Mouse (Mus musculus) heart, embryonic 15.5 days (tissue): ENCODE data around the gene Chst14. TPM values are rescaled to one million over a fixed set of nuclear protein-coding genes. Genes with fewer than 3 reads are reported as not detected.

Experiments
- ATAC-seq: fragments of 200-750 bp; cut with Nextera tagmentation; replicated peaks from 2 replicates; pipeline ENCODE4 v1.8.0; 2017; ENCODE audit warnings: low read depth, moderate TSS enrichment; ENCODE audit not compliant: insufficient number of reproducible peaks, insufficient read depth, low FRiP score
- H3K27ac ChIP-seq: fragments of 300-500 bp; sonication (generic); 2 replicates; pipeline ENCODE4 v1.5.1; 2015; ENCODE audit warnings: mild to moderate bottlenecking, inconsistent platforms
- H3K27me3 ChIP-seq: fragments of 300-500 bp; sonication (generic); 2 replicates; pipeline ENCODE4 v1.6.1; 2015; ENCODE audit warnings: inconsistent platforms
- H3K36me3 ChIP-seq: fragments of 300-500 bp; sonication (generic); 2 replicates; pipeline ENCODE4 v1.6.1; 2015; ENCODE audit warnings: mild to moderate bottlenecking, inconsistent platforms
- H3K4me1 ChIP-seq: fragments of 300-500 bp; sonication (generic); replicated peaks from 2 replicates; pipeline ENCODE4 v1.6.1; 2015; ENCODE audit warnings: inconsistent platforms
- H3K4me2 ChIP-seq: fragments of 300-500 bp; sonication (generic); 2 replicates; pipeline ENCODE4 v1.6.1; 2015; ENCODE audit warnings: inconsistent platforms, mild to moderate bottlenecking, moderate library complexity
- H3K4me3 ChIP-seq: fragments of 300-500 bp; sonication (generic); 2 replicates; pipeline ENCODE4 v1.5.1; 2015; ENCODE audit warnings: mild to moderate bottlenecking, inconsistent platforms
- H3K9ac ChIP-seq: fragments of 300-500 bp; sonication (generic); 2 replicates; pipeline ENCODE4 v1.6.1; 2015; ENCODE audit warnings: mild to moderate bottlenecking, inconsistent platforms
- H3K9me3 ChIP-seq: fragments of 300-500 bp; sonication (generic); replicated peaks from 2 replicates; pipeline ENCODE4 v1.6.1; 2016; ENCODE audit warnings: inconsistent platforms
- WGBS: fragments of 180-500 bp; shearing (Covaris S2); methylation state at CpG from one replicate; pipeline ENCODE4 v1.1.7; 2015; ENCODE audit warnings: mixed read lengths; 5-methylcytosine and 5-hydroxymethylcytosine counted together
- polyA plus RNA-seq: library from polyadenylated mRNA; unstranded; fragments of >200 nt; fragmentation: Nextera tagmentation; extraction: Ambion mirVana; gene quantifications from 2 replicates; pipeline ENCODE4 v1.2.1, GENCODE M21; 2015

Gene Chst14
- polyA plus RNA-seq, 1 experiment from 2014 or later: 16.5 TPM

DNA sequence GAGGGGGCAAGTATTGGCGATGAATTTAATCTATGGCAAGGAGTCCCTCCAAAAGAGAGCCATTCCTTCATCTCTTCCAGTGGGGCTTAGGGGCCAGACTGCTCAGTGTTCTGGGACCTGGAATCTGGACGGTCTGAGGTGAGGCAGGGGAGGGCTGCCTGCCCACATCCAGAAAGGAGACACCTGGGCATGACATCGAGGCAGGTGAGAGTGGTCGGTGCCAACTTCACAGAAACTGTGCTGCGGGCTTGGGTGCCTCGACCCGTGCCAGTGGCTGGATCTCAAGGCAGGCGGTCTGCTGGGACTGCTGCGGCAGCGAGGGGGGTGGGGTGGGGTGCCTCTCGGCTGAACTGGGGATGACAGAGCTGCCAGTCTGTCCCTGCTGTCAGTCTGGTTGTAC, 28.5 kb upstream of the Chst14 start:
- Histone ChIP-seq H3K9me3 (no peaks in the 10 kb centered on the region), H3K9ac (no peak overlapping the region), H3K4me1 (peaks cover 39% of the 10 kb centered on the region), H3K36me3 (no peaks in the 10 kb centered on the region), H3K4me3 (peak overlapping the region; percentile 51; the same call in 1 of the 2 replicates), H3K27me3 (peaks cover 73% of the 10 kb centered on the region), H3K27ac (no peak overlapping the region), H3K4me2 (no peak overlapping the region)
- no peak for ATAC-seq
- WGBS: 4% methylated on average over 11 of the region's 11 CpGs

DNA sequence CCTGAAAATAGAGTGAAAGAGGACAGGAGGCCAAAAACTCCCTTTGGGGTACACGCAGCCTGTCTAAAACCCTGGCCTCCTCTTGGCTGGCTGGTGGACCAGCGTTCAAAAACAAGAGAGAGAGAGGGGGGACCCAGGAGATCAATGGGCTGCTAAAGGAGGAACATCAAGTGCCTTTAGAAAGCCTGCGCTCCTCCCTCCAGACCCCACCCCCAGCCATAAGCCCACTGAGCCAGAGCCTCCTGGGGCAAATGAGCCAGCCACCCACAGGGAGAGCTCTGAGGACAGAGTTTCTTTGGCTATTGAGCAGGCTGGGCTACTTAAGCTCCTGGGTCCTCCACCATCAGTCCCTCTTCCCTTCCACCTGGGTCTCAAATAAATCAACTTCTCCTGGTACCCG, 27.5 kb upstream of the Chst14 start:
- no peak overlapping the region for H3K27ac ChIP-seq
- H3K27me3 ChIP-seq: peaks cover 66% of the 10 kb centered on the region
- H3K9ac ChIP-seq: no peak overlapping the region
- H3K36me3 ChIP-seq: no peaks in the 10 kb centered on the region
- 15% methylated on average over 4 of the region's 4 CpGs for WGBS
- no peak overlapping the region for H3K4me3 ChIP-seq
- H3K4me2 ChIP-seq: no peak overlapping the region
- H3K9me3 ChIP-seq: no peaks in the 10 kb centered on the region
- peaks cover 49% of the 10 kb centered on the region for H3K4me1 ChIP-seq
- ATAC-seq: no peak

DNA sequence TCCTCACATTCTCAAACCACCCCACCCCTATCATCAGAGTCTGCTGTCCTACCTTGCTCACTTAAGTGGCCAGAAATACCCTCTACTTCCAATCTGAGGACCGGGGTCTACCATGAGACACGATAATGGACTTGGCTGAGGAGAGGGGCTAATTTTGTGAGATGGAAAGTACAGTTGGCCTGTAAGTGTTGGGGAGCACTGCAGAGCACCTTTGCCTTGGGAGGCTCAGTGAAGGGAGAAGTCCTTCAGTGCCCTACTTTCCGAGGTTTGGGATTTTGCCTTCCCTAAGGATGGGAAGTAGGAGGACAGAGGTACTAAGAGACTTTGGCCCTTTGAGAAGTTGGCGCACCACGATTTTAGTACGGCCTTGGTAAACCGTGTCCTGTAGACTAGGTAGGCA, 27.0 kb upstream of the Chst14 start:
- no peak for ATAC-seq
- H3K36me3 ChIP-seq: no peaks in the 10 kb centered on the region
- H3K27me3 ChIP-seq: peaks cover 61% of the 10 kb centered on the region
- WGBS: 22% methylated on average over 7 of the region's 7 CpGs
- no peak overlapping the region for H3K27ac ChIP-seq
- H3K4me1 ChIP-seq: peaks cover 54% of the 10 kb centered on the region
- H3K9me3 ChIP-seq: no peaks in the 10 kb centered on the region
- no peak overlapping the region for H3K9ac ChIP-seq
- H3K4me2 ChIP-seq: no peak overlapping the region
- H3K4me3 ChIP-seq: no peak overlapping the region

DNA sequence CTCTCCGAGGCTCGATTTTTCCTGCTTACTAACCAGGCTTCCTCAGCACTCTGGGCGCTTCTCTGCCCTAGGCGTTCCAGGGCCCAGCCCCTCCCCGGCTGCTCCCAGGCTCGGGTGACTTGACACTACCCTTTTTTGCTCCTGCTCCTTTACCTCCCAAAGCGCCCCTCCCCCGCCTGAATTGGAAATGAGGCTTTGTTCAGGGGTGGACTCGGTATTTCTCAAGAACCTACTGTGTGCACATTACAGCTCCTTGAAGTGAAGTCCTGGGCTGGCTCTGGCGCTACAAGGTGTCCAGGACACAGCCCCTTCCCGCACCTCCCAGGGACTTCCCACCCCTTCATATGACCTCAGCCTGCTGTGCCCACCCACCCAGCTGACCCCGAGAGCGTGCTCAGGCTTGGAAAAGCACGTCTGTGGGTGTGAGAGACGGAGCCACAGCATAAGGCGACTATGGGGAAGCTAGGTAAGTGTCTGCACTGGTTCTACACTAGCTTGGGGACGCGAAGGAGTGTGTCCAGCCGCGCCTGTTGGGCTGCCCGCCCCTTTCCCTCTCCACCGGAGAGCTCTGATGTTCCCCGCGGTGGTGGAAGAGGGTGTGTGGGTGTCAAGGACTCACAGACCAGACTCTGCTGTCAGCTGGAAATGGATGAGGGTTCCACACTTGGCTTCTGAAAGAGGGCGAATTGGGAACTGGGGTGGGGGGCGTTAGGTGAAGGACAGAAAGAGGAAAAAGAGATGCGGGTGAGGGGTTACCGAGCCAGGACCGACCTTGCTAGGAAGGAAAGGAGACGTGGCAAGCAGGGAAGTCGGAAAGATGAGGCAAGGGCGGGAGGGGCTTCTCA, 26.1 kb upstream of the Chst14 start, which contains the start of gene Bahd1:
Bahd1 (plus strand) TSS at position 397 of the 845 bp plus-strand sequence.
- Histone ChIP-seq H3K9ac (peak within 1 kb of the TSS; percentile 52), H3K27me3 (peaks cover 52% of the 10 kb centered on the region), H3K4me1 (peaks cover 57% of the 10 kb centered on the region), H3K27ac (no peak within 1 kb of the TSS), H3K36me3 (no peaks in the 10 kb centered on the region), H3K9me3 (no peaks in the 10 kb centered on the region), H3K4me2 (peak within 1 kb of the TSS; percentile 98), H3K4me3 (peak within 1 kb of the TSS; percentile 96)
- 1% methylated on average over 32 of the region's 32 CpGs for WGBS
- ATAC-seq: no peak

DNA sequence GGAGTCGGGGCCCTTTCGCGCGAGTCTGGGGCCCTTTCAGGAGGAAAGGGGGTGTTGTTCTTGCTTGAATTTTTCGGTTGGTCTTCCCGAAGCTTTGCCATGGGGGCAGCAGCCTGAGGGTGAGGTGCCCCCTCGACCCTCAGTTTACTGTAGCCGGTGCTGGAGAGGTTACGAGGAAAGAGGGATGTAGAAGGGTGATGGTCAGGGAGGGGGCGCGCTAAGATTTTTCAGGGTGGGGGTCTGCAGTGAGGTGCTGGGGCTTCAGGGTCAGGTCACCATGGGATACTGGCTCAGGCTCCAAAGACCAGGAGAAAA, 25.5 kb upstream of the Chst14 start:
- H3K9me3 ChIP-seq: no peaks in the 10 kb centered on the region
- H3K36me3 ChIP-seq: no peaks in the 10 kb centered on the region
- peak overlapping the region; percentile 98 for H3K4me2 ChIP-seq
- peaks cover 46% of the 10 kb centered on the region for H3K27me3 ChIP-seq
- WGBS: 0% methylated on average over 11 of the region's 11 CpGs
- no peak overlapping the region for H3K27ac ChIP-seq
- ATAC-seq: no peak
- peak overlapping the region; percentile 52 for H3K9ac ChIP-seq
- peaks cover 57% of the 10 kb centered on the region for H3K4me1 ChIP-seq
- H3K4me3 ChIP-seq: peak overlapping the region; percentile 96

DNA sequence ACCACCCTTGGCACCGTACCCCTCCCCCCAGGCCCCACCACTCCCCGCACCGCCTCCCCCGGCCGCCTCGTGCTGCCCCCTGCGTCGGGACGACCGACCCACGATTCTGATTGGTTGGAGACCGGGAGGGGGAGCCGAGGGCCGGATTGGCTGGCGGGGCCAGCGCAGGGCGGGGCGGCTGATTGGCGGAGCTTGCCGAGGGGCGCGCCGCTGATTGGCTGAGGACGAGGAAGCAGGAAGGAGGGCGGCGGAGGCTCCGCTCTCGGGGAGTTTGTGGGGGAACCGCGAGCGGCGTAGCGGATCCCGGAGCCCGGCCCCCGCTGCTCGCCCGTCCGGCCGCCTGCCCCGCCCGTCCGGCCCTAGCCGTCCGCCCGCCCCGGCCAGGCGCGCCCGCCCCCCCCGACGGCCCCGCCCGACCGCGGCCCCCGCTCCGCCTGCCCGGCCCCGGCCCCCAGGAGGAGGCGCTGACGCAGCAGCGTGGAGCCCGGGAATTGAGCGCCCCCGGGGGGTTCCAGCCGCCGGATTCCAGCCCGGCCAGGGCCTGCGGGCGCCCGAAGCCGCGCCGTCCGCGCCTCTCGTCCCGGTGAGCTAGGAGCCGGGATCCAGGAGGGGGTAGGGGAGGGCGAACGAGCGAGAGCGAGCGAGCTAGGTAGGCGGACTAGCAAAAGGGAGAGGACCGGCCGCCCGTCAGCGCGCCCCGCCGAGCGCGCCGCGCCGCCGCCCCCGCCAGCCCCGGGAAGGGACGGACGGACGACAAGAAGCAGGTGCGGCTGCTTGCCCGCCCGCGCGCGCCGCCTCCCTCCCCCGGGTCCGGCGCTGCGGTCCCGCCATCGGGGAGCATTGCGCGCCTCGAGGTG, 24.9 kb upstream of the Chst14 start:
- peak overlapping the region; percentile 98 for H3K4me2 ChIP-seq
- H3K9ac ChIP-seq: peak overlapping the region; percentile 86
- no peaks in the 10 kb centered on the region for H3K9me3 ChIP-seq
- under 1% methylated on average over 42 of the region's 120 CpGs for WGBS
- no peaks in the 10 kb centered on the region for H3K36me3 ChIP-seq
- H3K4me1 ChIP-seq: peaks cover 52% of the 10 kb centered on the region
- H3K27me3 ChIP-seq: peaks cover 43% of the 10 kb centered on the region
- peak overlapping the region; percentile 96 for H3K4me3 ChIP-seq
- H3K27ac ChIP-seq: peak overlapping the region; percentile 80
- ATAC-seq: peak; percentile 90

DNA sequence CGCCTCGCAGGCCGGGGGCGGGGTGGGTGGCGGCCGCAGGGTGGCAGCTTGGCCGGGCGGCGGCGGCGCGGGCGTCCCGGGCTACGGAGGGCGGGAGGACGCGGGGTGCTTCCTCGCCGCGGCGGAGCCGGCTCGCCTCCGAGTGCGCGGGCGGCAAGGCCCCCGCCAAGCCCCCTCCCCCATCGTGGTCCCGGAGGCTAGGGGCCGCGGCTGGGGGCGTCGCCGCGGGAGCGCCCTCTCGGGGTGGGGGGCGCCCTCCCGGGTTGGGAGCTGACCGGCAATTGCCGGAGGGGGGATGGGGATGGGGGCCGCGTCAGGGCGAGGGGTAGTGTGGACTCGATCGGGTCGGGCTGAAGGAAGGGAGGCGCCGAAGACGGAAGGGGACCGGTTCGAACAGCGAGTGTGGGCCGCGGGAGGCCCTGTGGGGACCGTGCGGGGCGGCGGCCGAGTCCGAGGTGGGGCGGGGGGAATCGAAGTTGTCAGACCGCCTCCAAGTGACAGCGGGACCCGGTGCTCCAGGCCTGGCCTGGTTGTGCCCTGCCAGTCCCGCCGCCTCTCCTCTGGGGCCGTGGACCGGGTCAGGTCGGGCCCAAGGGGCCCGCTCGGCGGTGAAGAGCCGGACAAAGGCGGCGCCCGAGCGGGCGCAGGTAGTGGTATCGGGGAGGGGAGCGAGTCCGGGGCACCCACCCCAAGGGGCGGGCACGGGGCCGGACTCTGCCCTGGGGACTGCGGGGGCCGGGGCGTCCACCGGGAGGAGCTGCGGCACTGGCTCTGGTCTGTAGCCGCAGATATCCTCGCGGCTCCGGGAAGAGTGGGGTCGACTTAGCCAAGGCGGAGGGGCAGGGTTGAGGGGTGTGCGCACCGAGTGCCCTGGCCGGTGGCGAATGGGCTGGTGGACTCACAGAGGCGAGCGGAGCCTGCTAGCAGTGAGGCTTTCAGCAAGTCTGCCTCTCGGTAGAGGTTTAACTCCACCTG, 24.0 kb upstream of the Chst14 start:
- no peaks in the 10 kb centered on the region for H3K36me3 ChIP-seq
- H3K9ac ChIP-seq: peak overlapping the region; percentile 86
- WGBS: under 1% methylated on average over 79 of the region's 106 CpGs
- H3K4me3 ChIP-seq: peak overlapping the region; percentile 96
- ATAC-seq: peak; percentile 33
- H3K27me3 ChIP-seq: peaks cover 33% of the 10 kb centered on the region
- peaks cover 42% of the 10 kb centered on the region for H3K4me1 ChIP-seq
- H3K27ac ChIP-seq: peak overlapping the region; percentile 80
- H3K9me3 ChIP-seq: no peaks in the 10 kb centered on the region
- peak overlapping the region; percentile 98 for H3K4me2 ChIP-seq

DNA sequence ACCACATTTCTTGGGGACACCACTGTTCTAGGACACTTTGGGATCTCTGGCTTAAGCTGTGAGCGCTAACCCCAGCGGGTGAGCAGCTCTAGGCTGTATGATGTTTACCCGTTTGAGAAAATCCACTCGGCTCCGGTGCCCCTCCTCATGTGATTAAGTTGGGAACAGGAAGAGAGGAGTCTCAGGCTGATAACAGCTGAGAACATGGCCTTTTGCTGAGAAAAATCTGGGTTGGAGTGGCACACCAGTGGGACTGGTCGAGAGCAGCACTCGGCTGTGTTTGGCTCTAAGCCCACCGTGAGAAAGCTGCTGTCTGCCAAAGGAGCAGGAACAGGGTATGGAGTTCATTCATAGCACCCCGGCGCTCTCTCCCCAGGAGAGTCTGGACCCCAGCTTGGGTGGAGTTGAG, 23.0 kb upstream of the Chst14 start:
- Histone ChIP-seq H3K4me2 (peak overlapping the region; percentile 98), H3K36me3 (no peaks in the 10 kb centered on the region), H3K9me3 (no peaks in the 10 kb centered on the region), H3K27me3 (peaks cover 23% of the 10 kb centered on the region), H3K4me3 (peak overlapping the region; percentile 96), H3K4me1 (peaks cover 34% of the 10 kb centered on the region), H3K9ac (peak overlapping the region; percentile 86), H3K27ac (no peak overlapping the region)
- WGBS: 13% methylated on average over 10 of the region's 10 CpGs
- ATAC-seq: no peak

DNA sequence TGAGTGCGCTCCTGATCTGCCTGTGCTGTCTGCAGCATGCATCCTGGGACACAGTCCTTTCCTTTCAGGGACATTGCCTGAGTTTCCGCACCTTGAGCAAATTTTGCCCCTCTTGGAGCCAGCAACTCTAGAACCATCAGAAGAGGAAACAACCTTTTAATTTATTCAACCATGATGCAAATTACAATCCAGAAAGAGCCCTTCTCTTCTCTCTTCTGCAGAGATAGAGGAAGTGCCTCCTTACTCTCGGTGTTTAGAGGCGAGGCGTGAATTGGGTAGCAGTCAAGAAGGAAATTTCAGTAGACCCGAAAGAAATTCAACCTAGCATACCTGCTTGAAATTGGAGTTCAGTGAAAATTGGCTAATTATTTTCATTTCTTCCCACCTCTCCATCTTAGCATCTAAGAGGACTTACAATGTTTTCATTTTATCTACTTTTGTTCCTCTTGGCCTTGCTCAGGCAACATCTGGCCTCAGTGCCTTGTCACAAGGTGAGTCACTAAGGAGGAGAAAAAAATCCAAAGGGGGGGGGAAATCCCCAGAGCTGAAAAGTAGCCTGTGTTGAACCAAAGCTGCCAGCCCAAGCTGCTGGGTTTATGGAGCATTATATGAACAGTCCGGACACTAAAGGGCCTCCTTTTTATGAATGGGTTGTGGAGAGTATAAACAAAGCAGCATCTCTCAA, 20.7 kb upstream of the Chst14 start:
- WGBS: 86% methylated on average over 7 of the region's 7 CpGs
- Histone ChIP-seq H3K27me3 (peaks cover 3% of the 10 kb centered on the region; the same call in 1 of the 2 replicates), H3K9me3 (no peaks in the 10 kb centered on the region), H3K27ac (no peak overlapping the region), H3K4me3 (no peak overlapping the region), H3K36me3 (no peaks in the 10 kb centered on the region), H3K9ac (no peak overlapping the region), H3K4me1 (peaks cover 27% of the 10 kb centered on the region), H3K4me2 (no peak overlapping the region)
- no peak for ATAC-seq

DNA sequence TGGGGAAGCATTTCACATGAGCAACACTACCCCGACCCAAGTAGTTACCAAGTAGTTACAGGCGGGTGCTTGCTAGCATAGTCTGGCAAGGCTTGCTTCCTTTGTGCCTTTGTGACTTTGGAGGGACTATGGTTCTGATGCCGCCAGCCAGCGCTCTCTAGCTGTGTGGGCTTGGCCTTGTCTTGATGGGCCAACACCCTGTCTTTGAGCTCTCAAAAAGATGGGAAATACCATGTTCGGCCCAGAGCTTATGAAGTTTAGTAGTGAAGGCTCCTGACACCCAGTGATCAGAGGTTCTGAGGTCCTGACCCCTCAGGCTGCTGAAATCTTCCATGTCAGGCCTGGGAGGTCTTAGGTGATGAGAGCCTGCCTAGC, 20.2 kb upstream of the Chst14 start:
- H3K9me3 ChIP-seq: no peaks in the 10 kb centered on the region
- H3K9ac ChIP-seq: no peak overlapping the region
- no peak overlapping the region for H3K27ac ChIP-seq
- peaks cover 24% of the 10 kb centered on the region for H3K4me1 ChIP-seq
- no peak for ATAC-seq
- H3K36me3 ChIP-seq: no peaks in the 10 kb centered on the region
- H3K4me3 ChIP-seq: no peak overlapping the region
- WGBS: 82% methylated on average over 5 of the region's 5 CpGs
- H3K27me3 ChIP-seq: no peaks in the 10 kb centered on the region
- no peak overlapping the region for H3K4me2 ChIP-seq
